Mouse (Mus musculus) T-helper 17 cell (primary cell): ENCODE results near the gene Neu3.
"Not testable (repeated sequence)": the region's sequence is repeated elsewhere in the genome, so short reads cannot be mapped to it uniquely, and the experiment has no call there.

Experiments
- in situ Hi-C, 2 experiments: fragments of 300-600 bp; cut with MboI, MseI; formaldehyde crosslinking; loops; 1 replicate in 1 of 2; 2 replicates in 1 of 2; pipeline ENCODE4 v1.15.1; 2025; ENCODE audit warnings: high pct_unique_total_duplicates in 2 of 2

The Neu3 gene

GRCm38 (mm10) chr7:99836781-99837180 lies 8.6 kb upstream of the Neu3 start:
- in situ Hi-C loops, result loop anchor here in 1 of 2 experiments (25.0 kb wide), 2 partner anchors 1124 to 1226 kb away; partner anchors contain the start of gene Thap12

GRCm38 (mm10) chr7:99834314-99834853 lies 6.2 kb upstream of the Neu3 start:
- in situ Hi-C loops, result loop anchor here in 1 of 2 experiments (25.0 kb wide), 2 partner anchors 1122 to 1228 kb away; partner anchors contain the start of gene Thap12

- in situ Hi-C loops, result loop anchor here in 1 of 2 experiments (25.0 kb wide), 2 partner anchors 1122 to 1228 kb away; partner anchors contain the start of gene Thap12
Measured at GRCm38 (mm10) chr7:99833846-99834222, 5.6 kb upstream of the Neu3 start.

- in situ Hi-C loops, result loop anchor here in 1 of 2 experiments (25.0 kb wide), 2 partner anchors 1121 to 1229 kb away; partner anchors contain the start of gene Thap12
Measured at GRCm38 (mm10) chr7:99833115-99833845, 5.1 kb upstream of the Neu3 start.

- in situ Hi-C loops, result loop anchor here (5.0 to 25.0 kb wide), 4 partner anchors 36 to 1599 kb away; partner anchors contain the start of genes Pde2a (in 1 of the 2), Spcs2 (in 1 of the 2) and Thap12 (in 1 of the 2)
Measured at GRCm38 (mm10) chr7:99826096-99826495, 2.1 kb downstream of the Neu3 start.

GRCm38 (mm10) chr7:99825511-99825910 lies 2.7 kb downstream of the Neu3 start:
- in situ Hi-C loops, result loop anchor here (5.0 to 25.0 kb wide), 4 partner anchors 37 to 1599 kb away; partner anchors contain the start of genes Pde2a (in 1 of the 2), Spcs2 (in 1 of the 2) and Thap12 (in 1 of the 2)

GRCm38 (mm10) chr7:99824649-99825483 lies 3.4 kb downstream of the Neu3 start:
- in situ Hi-C loops, result loop anchor here (5.0 to 25.0 kb wide), 4 partner anchors 37 to 1600 kb away; partner anchors contain the start of genes Pde2a (in 1 of the 2), Spcs2 (in 1 of the 2) and Thap12 (in 1 of the 2)

GRCm38 (mm10) chr7:99823045-99823663 lies 5.1 kb downstream of the Neu3 start:
- in situ Hi-C loops, result loop anchor here in 1 of 2 experiments (10.0 kb wide), 1 partner anchor 1602 kb away; the partner anchor contains the start of gene Pde2a

GRCm38 (mm10) chr7:99822426-99822825 lies 5.8 kb downstream of the Neu3 start:
- in situ Hi-C loops, result loop anchor here in 1 of 2 experiments (10.0 kb wide), 1 partner anchor 1602 kb away; the partner anchor contains the start of gene Pde2a

GRCm38 (mm10) chr7:99821953-99822352 lies 6.3 kb downstream of the Neu3 start:
- in situ Hi-C loops, result loop anchor here in 1 of 2 experiments (10.0 kb wide), 1 partner anchor 1603 kb away; the partner anchor contains the start of gene Pde2a

GRCm38 (mm10) chr7:99818181-99818725 lies 10.0 kb downstream of the Neu3 start:
- in situ Hi-C loops, result loop anchor here (10.0 kb wide), 2 partner anchors 413 to 417 kb away; no protein-coding TSS in a partner anchor

GRCm38 (mm10) chr7:99813394-99813793 lies 14.8 kb downstream of the Neu3 start:
- in situ Hi-C loops, result loop anchor here (5.0 to 10.0 kb wide), 3 partner anchors 64 to 421 kb away; no protein-coding TSS in a partner anchor

GRCm38 (mm10) chr7:99811661-99812060 lies 16.6 kb downstream of the Neu3 start:
- in situ Hi-C loops, result loop anchor here (5.0 to 10.0 kb wide), 3 partner anchors 66 to 423 kb away; no protein-coding TSS in a partner anchor

- in situ Hi-C loops, result loop anchor here (5.0 to 10.0 kb wide), 3 partner anchors 66 to 424 kb away; no protein-coding TSS in a partner anchor
Measured at GRCm38 (mm10) chr7:99810814-99811213, 17.4 kb downstream of the Neu3 start.

- in situ Hi-C loops, result not testable (repeated sequence)
Measured at GRCm38 (mm10) chr7:99807043-99807442, 21.2 kb downstream of the Neu3 start.

- in situ Hi-C loops, result no loop called here
Measured at GRCm38 (mm10) chr7:99805340-99805739, 22.9 kb downstream of the Neu3 start.

- in situ Hi-C loops, result not testable (repeated sequence)
Measured at GRCm38 (mm10) chr7:99804033-99804432, 24.2 kb downstream of the Neu3 start.

GRCm38 (mm10) chr7:99803535-99803934 lies 24.7 kb downstream of the Neu3 start:
- in situ Hi-C loops, result no loop called here

GRCm38 (mm10) chr7:99799118-99799517 lies 29.1 kb downstream of the Neu3 start:
- in situ Hi-C loops, result loop anchor here (5.0 kb wide), 3 partner anchors 137 to 297 kb away; no protein-coding TSS in a partner anchor
